Mouse (Mus musculus): ENCODE results near the gene Csnk1e.

Gene Csnk1e

DNA sequence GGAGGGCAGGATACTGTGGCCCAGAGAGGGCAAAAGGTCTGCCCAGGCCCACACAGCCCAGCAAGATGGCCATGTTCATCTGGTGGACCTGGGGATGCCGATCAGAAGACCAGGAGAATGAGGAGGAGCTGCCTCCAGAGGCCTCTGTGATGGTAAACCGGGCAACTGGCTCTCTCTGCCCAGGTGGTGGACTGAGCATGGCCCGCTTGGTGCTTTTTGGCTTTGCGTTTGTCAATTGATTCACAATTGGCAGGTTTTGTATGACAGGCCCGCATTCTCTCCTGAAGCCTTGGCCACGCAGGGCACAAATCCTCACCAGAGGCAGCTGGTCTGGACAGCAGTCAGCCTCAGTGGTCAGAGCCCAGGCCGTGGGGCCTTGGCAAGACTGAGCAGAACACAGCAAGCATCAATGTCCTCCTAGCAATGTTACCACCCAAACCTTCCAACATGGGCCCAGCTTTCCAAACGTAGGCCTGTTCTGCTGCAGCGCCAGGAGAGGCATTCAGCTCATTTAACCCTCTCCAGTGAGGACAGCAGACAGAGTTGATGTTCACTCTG, 12.3 kb downstream of the Csnk1e start:
- no peak for DNase-seq

DNA sequence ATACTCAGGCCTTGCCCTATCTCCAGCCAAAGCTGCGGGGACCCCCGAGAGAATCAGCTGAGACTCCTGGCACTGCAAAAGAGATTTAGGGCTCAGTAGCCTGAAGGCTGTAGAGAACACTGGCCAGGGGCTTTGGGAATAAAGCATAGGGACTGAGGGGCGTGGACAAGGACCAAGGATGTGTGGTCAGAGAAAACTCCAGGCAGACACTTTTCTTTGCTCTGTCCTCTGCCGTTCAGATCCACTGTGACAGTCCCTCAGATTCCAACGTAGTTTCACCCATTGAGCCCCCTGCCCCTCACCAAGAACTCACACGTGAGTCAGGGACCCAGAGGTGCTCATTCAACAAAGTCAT, 13.1 kb downstream of the Csnk1e start:
- no peak for DNase-seq

DNA sequence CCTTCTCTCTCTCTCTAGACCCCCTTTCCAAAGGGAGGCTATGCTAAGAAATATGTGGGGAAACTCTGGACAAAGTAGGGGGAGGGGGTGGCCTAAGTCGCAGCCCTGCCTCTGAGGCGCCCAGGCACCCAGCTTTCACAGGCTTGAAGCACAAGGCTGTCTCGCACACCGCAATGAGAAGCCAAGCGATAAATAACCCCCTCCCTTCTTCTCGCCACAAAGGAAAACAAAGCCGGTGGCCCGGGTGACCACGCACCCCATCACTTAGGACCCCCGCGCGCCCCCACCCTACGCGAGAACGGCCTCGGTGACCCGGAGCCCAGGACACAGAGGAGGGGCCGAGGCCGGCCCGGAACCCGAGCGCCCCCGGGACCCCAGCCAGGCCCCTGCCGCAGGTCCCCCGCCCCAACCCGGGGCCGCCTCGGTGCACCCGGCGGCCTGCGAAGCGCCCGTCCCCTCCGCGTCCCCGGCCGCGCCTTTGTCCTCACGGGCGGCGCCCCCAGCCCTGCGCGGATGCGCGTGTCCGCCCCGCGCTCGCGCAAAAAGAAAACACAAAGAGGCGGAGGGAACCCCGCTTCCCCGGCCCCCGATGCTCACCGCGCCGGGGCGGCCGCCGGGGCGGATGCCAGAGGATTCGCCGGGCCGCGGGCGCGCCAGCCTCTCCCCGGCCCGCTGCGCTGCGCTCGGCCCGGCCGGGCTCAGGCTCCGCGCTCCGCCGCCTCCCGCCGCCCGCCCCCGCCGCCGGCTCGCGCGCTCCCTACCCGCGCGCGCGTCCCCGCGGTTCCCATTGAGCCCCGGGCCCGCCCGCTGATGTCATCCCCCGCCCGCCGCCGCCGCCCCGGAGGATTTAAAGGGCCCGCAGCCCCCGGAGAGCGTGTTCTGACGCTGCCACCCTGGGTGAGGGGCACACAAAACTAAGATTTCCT, 13.8 kb downstream of the Csnk1e start:
- DNase-seq: peak; percentile 89

DNA sequence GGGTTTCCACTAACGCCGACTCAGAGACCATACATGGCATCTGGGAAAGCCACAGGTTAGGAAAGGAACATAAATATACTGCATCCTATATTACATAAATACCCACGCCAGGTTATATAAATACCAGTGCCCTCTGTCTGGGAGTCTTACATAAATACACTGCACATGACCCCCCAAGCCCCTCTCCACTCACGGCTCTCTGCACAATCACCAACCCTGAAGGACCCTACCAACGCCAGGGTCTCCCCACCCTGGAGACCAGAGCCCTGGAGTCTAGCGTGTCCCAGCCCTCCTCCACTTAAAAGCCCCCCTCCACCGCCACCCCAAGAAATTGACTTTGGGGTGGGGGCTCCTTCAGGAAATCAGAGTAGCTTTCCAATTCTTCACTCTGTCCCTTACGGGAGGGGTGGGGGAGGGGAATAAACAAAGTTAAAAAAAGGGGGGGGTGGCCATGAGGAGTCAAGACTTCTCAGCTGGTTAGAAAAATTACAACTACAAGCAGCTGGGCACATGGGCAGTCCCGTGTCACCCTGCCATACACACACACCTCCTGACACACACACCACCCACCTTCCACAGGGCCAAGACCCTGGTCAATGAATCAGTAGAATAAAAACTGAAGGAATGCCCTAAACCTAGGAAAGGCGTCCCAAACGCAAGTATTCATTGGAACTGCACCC, 14.6 kb downstream of the Csnk1e start:
- no peak for DNase-seq

DNA sequence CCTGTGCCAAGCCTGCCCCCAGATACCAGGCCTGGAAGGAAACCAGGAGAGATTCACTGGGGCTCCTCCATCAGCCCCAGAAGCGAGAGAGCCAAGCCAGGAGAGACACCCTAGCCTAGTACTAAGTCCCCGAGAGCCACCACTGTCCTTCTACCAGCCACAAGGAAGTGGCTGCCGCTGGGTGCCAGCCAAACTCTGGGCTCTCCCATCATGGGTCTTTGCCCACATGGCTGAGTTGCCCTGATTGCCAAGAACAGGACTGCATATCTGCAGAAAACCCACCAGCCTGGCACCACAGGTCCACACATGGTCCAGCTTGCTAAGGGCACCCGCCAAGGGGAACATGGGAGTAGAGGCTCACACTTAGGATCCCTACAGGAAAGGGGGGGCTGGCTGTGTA, 15.1 kb downstream of the Csnk1e start:
- DNase-seq: peak; percentile 64

DNA sequence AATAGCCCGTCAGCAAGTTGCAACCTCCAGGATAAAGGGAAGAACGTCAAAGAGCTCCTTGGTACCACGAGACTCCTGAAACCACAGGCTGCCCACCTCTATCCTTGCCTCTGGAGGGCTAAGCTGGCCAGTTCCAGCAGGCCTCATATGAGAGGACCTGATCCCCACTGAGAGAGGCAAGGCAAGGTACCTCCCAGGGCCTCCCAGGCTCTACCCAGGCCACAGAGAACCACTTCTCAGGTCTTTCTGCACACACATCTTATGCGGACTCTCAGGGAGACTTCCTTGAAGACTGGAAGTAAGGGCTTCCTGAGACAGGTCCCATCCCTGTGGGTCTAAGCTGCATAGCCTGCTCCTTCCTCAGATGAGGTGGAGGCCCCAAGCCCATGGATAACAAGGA, 16.0 kb downstream of the Csnk1e start:
- no peak for DNase-seq

DNA sequence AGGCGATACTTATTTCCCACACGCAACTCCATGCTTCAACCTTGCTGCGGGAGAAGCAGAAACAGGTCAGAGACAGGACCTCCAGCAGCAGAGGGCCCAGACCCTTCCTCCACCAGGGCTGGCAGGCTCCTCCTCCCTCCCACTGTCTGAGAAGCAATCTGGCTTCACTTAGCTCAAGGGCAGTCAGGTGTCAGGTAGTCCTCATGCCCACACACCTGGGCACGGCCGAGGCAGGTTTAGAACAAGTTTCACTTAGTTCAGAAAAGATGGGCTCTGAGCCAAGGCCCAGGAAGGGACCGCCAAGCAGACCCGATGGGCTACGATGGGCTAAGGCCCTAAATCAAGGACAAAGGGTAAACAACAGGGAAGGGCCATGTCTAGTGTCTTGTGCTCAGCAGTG, 16.6 kb downstream of the Csnk1e start:
- DNase-seq: no peak

DNA sequence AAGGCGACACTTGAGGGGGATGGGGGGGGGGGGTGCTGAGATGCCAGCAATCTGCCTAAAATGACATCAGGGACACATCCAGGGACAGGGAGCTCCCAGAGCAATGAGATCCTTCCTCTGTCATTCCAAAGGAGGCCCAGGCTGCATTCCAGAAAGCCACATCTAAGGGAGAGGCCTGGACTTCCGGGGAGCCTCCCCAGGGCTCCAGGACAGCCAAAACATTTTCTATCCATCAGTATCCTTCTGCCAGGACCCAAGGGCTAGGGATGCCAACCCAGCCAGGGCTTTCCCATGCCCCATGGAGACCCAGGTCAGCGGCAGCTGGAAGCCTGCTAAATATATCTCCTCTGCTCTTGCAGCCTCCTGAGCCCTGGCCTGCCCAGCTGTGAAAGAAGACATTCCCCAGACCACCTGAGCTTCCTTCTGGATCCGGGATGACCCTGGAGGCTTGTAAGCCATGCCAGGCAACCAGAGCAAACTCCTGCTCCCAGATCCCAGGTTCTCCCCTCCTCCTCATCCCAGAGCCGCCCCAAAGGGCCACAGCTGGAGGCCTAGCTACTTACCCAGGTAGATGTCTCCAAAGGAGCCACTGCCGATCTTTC, 17.1 kb downstream of the Csnk1e start:
- DNase-seq: peak; percentile 79

DNA sequence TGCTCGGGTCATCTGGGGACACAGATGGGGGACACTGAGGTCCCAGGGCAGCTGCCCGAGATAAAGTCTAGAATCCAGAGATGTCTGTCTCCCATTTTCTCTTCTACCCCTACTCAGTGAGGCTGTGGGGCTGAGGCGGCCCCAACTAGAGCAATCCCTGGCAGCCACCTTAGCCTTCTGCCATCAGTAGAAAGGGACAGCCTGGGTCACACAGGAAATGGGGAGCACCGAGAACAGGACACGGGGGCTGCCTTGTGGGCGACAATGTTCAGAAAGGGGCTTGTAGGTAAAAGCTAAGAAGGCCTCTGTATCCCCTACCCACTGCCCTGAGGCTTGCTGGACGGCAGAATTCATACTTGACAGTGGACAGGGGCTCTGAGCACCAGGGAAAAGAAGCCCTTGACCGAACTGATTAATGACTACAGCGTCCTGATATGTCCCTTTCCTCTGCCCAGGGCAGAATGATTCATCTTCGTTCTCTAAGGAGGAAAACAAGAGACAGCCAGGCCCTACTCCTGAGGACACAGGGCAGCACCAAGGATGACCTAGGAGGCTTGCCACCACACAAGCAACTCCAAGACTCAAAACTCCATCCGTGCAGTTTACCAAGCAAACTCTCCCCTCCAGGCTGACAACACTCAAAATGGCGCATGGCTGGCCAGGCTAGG, 17.7 kb downstream of the Csnk1e start:
- DNase-seq: no peak

DNA sequence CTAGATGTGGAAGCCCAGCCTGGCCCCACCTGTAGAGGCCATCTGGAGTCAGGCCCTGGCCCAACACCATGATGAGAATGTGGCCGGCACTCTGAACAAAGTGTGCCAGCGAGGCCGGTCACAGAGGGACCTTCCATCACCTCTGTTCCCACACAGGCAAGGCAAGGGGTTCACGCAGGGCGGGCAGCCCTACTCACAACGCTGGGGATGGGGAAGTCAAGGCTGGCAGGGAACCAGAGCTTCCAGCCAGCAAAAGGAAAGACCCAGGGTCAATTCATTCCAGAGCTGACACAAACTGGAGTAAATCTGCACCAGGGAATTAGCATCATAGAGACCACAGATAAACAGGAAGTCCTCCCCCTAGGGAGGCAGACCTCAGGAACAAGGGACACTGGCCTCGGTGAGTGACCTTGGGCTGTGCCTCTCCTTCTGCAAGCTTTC, 18.9 kb downstream of the Csnk1e start:
- DNase-seq: peak; percentile 54

DNA sequence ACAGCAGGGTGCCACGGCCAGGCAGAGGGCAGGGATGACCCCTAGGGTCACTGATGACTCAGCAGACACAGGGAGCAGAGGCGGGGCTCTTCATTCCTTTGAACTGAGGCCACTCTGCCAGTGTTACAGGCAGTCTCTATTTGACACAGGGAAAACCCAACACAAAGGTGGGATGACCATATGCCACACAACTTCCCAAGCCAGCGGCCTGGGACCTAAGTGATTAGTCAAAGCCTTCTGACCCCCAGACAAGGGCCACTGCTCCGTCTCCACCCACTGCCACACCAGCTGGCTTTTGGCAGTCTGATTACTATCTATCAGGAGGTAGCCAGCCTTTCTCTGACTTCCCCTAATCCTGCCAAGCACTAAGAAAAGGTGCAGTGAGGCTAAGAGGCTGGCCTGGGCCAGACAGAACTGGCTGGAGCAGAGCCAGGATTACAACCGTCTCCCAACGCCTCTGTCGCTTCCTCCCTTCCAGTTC, 20.1 kb downstream of the Csnk1e start:
- DNase-seq: peak; percentile 71

DNA sequence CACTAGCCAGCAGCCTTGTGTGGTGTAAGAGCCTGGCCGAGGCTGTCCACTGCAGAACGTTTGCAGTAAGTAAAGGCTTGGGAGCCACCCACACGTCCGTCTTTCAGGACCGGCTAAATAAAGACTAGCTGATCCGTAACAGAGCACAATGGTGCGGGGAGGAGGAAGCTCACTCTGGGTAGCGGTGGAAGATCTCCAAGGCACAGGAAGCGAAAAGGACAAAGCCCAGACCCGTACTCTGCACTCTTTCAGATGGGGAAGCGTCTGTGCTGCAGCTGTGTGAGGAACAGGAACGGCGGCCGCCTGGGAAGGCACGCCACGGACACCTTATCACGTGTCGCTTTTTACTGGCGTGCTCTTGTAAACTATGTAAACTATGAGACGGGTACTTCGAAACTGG, 22.5 kb downstream of the Csnk1e start:
- peak; percentile 77 for DNase-seq

DNA sequence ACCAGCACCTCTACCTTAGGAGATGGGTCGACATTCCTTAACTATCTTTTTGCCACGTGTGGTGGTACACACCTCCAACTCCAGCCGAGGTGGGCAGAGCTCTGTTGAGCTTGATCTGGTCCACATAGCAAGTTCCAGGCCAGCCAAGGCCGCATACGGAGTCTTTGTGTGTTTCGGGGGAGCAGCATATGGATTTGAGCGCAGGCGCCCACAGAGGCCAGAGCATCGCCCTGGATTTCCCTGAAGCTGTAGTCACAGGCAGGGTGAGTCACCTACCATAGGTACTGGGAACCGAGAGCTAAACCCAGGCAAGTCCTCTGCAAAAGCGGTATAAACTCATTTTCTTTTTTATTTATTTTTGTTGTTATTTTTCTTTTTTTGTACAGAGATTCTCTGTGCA, 23.0 kb downstream of the Csnk1e start:
- DNase-seq: no peak

DNA sequence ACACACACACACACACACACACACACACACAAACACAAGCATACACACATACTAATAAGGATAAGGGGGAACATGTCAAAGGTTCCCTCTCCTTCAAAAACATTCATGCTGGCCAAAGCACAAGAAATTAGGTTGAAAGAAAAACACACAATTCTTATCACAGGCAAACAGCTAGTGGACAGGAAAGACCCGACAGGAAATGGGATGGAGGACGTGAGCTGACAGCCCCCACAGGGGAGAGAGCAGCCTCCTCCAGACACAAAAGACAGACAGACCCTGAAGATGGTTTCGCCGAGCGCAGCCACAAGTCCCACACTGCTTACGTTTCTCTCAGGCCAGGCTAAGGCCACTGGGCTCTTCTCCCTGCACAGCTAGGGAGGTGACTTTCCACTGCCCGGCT, 23.4 kb downstream of the Csnk1e start:
- DNase-seq: peak; percentile 51

DNA sequence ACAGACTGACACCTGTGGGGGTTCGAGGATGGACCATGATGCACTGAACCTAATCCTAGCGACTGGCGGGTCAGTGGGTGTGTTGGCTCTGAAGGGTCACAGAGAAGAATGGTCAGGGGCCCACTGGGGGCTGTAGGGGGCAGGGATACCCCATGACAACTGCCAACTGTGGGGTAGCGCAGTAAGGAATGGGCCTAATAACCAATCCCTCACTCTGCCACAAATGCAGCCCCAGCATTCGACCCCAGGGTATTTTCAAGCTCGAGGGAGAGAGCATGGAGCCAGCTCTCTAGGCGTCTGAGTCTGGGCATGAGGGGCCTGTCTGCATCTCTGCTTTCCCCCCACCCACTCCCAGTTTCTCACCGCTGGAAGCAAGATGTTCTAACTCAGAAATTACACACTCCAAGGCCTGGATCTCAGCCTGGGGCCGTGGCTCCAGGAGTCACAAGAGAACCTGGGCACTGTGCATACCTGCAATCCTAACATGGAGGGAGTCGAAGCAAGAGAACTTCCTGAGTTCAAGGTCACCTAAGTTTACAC, 24.8 kb downstream of the Csnk1e start:
- no peak for DNase-seq

DNA sequence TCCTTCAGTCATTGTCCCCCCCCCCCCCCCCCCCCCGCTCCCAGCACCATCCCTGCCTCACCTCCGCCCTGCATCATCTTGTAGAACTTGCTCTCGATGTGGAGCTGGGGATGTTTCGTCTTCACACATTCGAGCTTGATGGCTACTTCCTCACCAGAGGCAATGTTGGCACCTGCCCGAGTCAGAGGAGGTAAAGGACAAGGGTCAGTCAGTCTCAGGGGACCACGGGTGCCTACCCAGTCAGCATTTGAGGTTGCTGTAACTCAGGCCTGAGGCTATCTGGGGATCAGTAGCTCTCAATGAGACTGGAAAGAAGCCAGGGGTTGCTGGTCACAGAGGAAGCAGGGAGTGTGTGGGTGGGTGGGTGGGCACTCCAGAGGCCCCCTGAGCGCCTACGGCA, 25.4 kb downstream of the Csnk1e start:
- no peak for DNase-seq

DNA sequence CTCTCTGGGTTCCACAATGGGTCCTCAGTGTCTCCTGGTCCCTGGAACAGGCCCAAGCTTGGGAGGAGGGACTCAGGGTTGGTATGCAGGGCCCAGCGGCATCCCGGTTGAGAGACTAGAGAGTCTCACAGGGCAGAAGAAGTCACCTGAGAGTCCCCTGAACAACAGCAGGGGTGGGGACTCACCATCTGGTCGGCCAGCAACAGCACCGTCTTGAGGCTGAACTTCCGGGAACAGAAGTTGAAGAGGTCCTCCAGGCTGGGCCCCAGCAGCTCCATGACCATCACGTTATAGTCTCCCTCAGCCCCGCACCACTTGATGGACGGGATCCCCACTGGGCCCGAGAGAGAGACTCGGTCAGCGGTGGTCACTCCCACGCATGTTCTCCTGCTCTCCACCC, 25.8 kb downstream of the Csnk1e start:
- DNase-seq: no peak

DNA sequence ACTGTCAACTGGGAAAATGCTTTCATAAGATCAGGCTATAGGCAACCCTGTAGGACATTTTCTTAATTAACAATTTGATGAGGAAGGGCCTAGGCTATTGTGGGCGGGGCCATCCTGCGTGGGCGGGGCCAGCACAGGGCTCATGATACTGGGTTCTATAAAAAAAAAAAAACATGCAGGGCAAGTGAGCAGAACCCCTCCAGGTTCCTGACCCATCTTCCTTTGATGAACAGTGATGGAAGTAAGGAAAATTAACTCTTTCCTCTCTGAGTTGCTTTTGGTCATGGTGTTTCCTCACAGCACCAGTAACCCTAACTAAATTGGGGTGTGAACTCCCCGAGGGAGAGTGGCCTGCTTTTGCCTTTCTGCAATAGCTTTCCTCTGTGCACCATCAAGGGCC, 26.8 kb downstream of the Csnk1e start:
- no peak for DNase-seq

DNA sequence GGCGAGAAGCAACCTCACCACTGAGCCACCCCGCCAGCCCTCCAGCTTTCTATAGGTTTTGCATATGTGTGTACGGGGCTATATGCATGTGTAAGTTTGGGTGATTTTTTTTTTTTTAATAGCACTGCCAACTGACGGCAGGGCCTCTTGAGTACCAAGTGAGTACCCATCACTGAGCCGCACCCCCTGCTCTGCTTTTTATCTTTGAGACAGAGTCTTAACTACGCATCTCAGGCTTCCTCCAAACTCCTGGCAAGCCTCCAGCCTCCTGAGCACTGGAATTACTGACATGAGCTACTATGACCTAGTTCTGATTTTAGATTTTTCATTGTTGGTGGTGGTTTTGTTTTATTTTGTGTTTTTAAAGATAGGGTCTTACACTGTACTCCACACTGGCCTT, 27.9 kb downstream of the Csnk1e start:
- no peak for DNase-seq

DNA sequence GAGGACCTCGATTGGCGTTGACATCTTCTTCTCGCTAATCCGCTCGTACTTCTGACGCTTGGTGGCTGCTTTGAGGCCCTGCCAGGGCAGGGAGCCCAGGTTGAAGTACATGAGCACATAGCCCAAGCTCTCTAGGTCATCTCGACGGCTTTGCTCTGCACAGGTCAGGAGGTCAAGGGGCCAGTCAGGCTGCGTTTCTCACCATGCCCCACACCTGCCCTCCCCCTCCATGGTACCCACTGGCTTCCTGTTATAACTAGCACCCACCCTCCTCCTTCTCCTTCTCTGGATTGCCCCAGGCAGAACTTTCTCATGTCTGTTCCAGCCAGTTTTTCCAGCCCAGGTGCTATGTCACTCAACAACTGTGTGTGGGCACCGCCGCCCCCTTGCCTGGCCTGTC, 29.9 kb downstream of the Csnk1e start:
- DNase-seq: peak; percentile 69

DNA sequence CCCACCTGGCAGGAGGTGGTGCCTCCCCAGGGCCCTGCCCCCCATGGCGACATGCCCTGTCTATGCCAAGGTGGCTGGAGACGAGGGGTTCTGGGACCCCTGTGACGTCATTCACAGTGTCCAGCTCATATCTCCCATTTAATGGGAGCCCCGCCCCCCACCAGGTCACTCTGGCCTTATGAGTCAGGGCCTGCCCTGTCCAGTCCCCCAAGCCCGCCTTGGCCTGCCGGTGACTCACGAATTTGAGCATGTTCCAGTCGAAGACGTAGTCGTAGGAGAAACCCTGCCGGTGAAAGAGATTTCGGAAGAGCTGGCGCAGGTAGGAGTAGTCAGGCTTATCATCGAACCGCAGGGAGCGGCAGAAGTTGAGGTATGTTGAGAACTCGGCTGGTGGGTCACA, 30.8 kb downstream of the Csnk1e start:
- DNase-seq: no peak

DNA sequence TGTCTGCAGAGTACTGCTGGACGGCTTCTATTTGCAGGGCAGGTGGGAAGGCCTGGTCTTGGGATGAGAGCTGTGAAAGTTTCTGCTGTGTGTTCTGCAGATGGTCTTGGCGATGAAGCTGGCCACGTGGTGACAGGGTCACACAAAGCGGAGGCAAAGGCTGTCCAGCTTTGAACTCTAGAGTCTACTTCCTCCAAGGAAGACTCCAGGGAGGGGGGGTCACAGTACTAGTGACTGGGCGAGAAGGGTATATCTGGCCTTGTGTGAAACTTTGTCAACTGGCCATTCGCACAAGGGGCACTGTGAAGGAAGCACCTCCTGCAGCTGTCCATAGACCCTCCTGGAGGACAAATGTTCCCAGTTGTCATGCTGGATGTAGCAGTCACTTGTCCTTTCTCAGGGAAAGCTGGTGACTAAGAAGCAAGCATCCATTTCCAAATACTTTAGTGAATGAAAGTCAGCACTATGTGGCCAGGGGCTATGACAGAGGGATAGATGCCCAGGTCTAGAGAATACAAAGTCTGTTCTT, 32.6 kb downstream of the Csnk1e start:
- DNase-seq: no peak
